Mouse (Mus musculus): ENCODE measurements around the gene Ppat.
"Not testable (repeated sequence)": the region's sequence is repeated elsewhere in the genome, so short reads cannot be mapped to it uniquely, and the experiment has no call there.

The Ppat gene

GRCm38 (mm10) chr5:76950343-76951105, 854 bp downstream of the Ppat start:
- in situ Hi-C loops (cut with MboI, MseI): loop anchor here (5.0 kb wide), 1 partner anchor 48 kb away; no protein-coding TSS in a partner anchor

- in situ Hi-C loops (cut with MboI, MseI): no loop called here
Measured at GRCm38 (mm10) chr5:76947758-76948157, 3.6 kb downstream of the Ppat start.

- in situ Hi-C loops (cut with MboI, MseI): no loop called here
Measured at GRCm38 (mm10) chr5:76947142-76947541, 4.2 kb downstream of the Ppat start.

- in situ Hi-C loops (cut with MboI, MseI): no loop called here
Measured at GRCm38 (mm10) chr5:76945678-76946033, 5.7 kb downstream of the Ppat start.

GRCm38 (mm10) chr5:76944965-76945677, 6.3 kb downstream of the Ppat start:
- in situ Hi-C loops (cut with MboI, MseI): no loop called here

GRCm38 (mm10) chr5:76942505-76942904, 8.9 kb downstream of the Ppat start:
- in situ Hi-C loops (cut with MboI, MseI): no loop called here

- in situ Hi-C loops (cut with MboI, MseI): no loop called here
Measured at GRCm38 (mm10) chr5:76941975-76942374, 9.4 kb downstream of the Ppat start.

- in situ Hi-C loops (cut with MboI, MseI): no loop called here
Measured at GRCm38 (mm10) chr5:76939717-76940116, 11.7 kb downstream of the Ppat start.

- in situ Hi-C loops (cut with MboI, MseI): no loop called here
Measured at GRCm38 (mm10) chr5:76929180-76929877, 22.0 kb downstream of the Ppat start.

GRCm38 (mm10) chr5:76928124-76928832, 23.1 kb downstream of the Ppat start:
- in situ Hi-C loops (cut with MboI, MseI): no loop called here

- in situ Hi-C loops (cut with MboI, MseI): no loop called here
Measured at GRCm38 (mm10) chr5:76924296-76924695, 27.1 kb downstream of the Ppat start.

GRCm38 (mm10) chr5:76923428-76923827, 27.9 kb downstream of the Ppat start:
- in situ Hi-C loops (cut with MboI, MseI): no loop called here

GRCm38 (mm10) chr5:76922833-76923232, 28.5 kb downstream of the Ppat start:
- in situ Hi-C loops (cut with MboI, MseI): no loop called here

- in situ Hi-C loops (cut with MboI, MseI): not testable (repeated sequence)
Measured at GRCm38 (mm10) chr5:76912522-76912921, 38.9 kb downstream of the Ppat start.

- in situ Hi-C loops (cut with MboI, MseI): no loop called here
Measured at GRCm38 (mm10) chr5:76910807-76911206, 40.6 kb downstream of the Ppat start.

GRCm38 (mm10) chr5:76906155-76906499, 45.3 kb downstream of the Ppat start:
- in situ Hi-C loops (cut with MboI, MseI): no loop called here

GRCm38 (mm10) chr5:76905405-76906154, 45.8 kb downstream of the Ppat start, which contains the start of gene Aasdh:
Gene Aasdh (minus strand): TSS chr5:76905514.
- in situ Hi-C loops (cut with MboI, MseI): no loop called here

GRCm38 (mm10) chr5:76904713-76905404, 46.5 kb downstream of the Ppat start:
- in situ Hi-C loops (cut with MboI, MseI): loop anchor here (5.0 kb wide), 1 partner anchor 47 kb away; the partner anchor contains the start of genes Paics and Ppat

- in situ Hi-C loops (cut with MboI, MseI): loop anchor here (5.0 kb wide), 1 partner anchor 50 kb away; the partner anchor contains the start of genes Paics and Ppat
Measured at GRCm38 (mm10) chr5:76902131-76902530, 49.2 kb downstream of the Ppat start.

- in situ Hi-C loops (cut with MboI, MseI): no loop called here
Measured at GRCm38 (mm10) chr5:76893084-76893483, 58.3 kb downstream of the Ppat start.

All from T-helper 2 cell (primary cell).